In the genomic region with DNA sequence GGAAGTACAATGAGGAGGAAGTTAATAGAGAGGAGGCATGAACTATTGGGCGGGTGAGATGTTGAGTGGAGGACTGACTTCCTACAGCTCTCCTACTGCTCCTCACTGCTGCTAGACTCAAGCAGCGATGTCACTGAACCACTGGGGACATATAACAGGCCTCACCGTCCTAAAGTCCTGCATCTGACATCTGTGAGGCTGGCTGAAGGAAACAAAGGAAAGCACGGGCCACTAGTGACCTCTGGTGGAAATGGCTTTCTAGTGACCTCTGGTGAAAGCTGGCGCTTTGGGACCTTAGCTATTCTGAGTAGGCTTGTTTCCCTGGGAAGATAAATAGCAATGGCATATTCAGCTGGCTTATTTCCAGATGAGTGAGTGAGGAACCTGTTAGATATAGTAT, we compare ENCODE assay signal across 9 mouse cellular contexts. TPM values are rescaled to one million over a fixed set of nuclear protein-coding genes. Genes with fewer than 3 reads are reported as not detected.
DNase-seq lines count a peak whose midpoint lies in the region; ATAC-seq and TF ChIP-seq lines count a peak whose summit lies in the region.
"Had no signal": no experiment of that assay in that cellular context is flagged by ENCODE, and none has a peak within 500 bp of the region (broad histone marks: within the 10 kb centered on the region; RNA-seq: fewer than 3 reads in every experiment).

No protein-coding gene starts in this region.

- TF ChIP-seq CTCF in embryonic fibroblast, embryonic 13.5 days (IDR thresholded peaks at IDR 0.05; ENCODE audit: borderline replicate concordance, insufficient read depth, low read length) = peak; percentile 33; the same call in 1 of the 2 replicates

- H3K9me3 ChIP-seq in forebrain, embryonic 10.5 days = no peaks in the 10 kb centered on the region
- H3K9me3 ChIP-seq in forebrain, embryonic 12.5 days = no peaks in the 10 kb centered on the region
- H3K9me3 ChIP-seq in midbrain, embryonic 10.5 days (replicated peaks) = no peaks in the 10 kb centered on the region
- H3K9me3 ChIP-seq in midbrain, embryonic 11.5 days (ENCODE audit: control insufficient read depth, low read length) = no peaks in the 10 kb centered on the region
- no peaks in the 10 kb centered on the region for H3K9me3 ChIP-seq in forebrain, embryonic 11.5 days (ENCODE audit: control insufficient read depth, low read length)
- H3K9me3 ChIP-seq: limb, embryonic 15.5 days had no signal

- peak; percentile 18 for DNase-seq in forebrain, embryonic 10.5 days (ENCODE audit: extremely low spot score, low spot score)
- peak; percentile 39 for DNase-seq in midbrain, embryonic 10.5 days (ENCODE audit: low spot score)
- no peak for DNase-seq in midbrain, embryonic 11.5 days (ENCODE audit: low spot score, missing footprints)
- DNase-seq in mesoderm, embryonic 11.5 days (ENCODE audit: low read depth, low spot score) = peak; percentile 50
- no peak for DNase-seq in right cerebral cortex, postnatal 14 days
- DNase-seq in forebrain, embryonic 11.5 days (ENCODE audit: low spot score) = no peak

- H3K27ac ChIP-seq in forebrain, embryonic 10.5 days = no peak overlapping the region
- H3K27ac ChIP-seq in forebrain, embryonic 12.5 days = no peak overlapping the region
- H3K27ac ChIP-seq in midbrain, embryonic 10.5 days (replicated peaks) = no peak overlapping the region
- no peak overlapping the region for H3K27ac ChIP-seq in midbrain, embryonic 11.5 days (ENCODE audit: low read depth, low read length)
- H3K27ac ChIP-seq in embryonic fibroblast, embryonic 13.5 days (ENCODE audit: insufficient read depth, low read length) = no peak overlapping the region
- H3K27ac ChIP-seq in forebrain, embryonic 11.5 days (ENCODE audit: low read depth, low read length) = no peak overlapping the region
- H3K27ac ChIP-seq: limb, embryonic 15.5 days had no signal

- no peak overlapping the region for H3K4me2 ChIP-seq in forebrain, embryonic 12.5 days
- no peak overlapping the region for H3K4me2 ChIP-seq in midbrain, embryonic 11.5 days
- no peak overlapping the region for H3K4me2 ChIP-seq in forebrain, embryonic 11.5 days (ENCODE audit: low read depth, low read length, severe bottlenecking)
- H3K4me2 ChIP-seq: limb, embryonic 15.5 days had no signal

- H3K36me3 ChIP-seq in forebrain, embryonic 10.5 days (replicated peaks) = no peaks in the 10 kb centered on the region
- no peaks in the 10 kb centered on the region for H3K36me3 ChIP-seq in forebrain, embryonic 12.5 days (replicated peaks)
- H3K36me3 ChIP-seq in midbrain, embryonic 10.5 days = no peaks in the 10 kb centered on the region
- H3K36me3 ChIP-seq in midbrain, embryonic 11.5 days (ENCODE audit: control insufficient read depth, insufficient read depth, low read length) = no peaks in the 10 kb centered on the region
- H3K36me3 ChIP-seq in forebrain, embryonic 11.5 days (ENCODE audit: control insufficient read depth, insufficient read depth, low read length) = no peaks in the 10 kb centered on the region
- H3K36me3 ChIP-seq: limb, embryonic 15.5 days had no signal

- no peak for ATAC-seq in forebrain, embryonic 12.5 days (ENCODE audit: low FRiP score)
- no peak for ATAC-seq in midbrain, embryonic 11.5 days (ENCODE audit: low FRiP score)
- no peak for ATAC-seq in forebrain, embryonic 11.5 days (replicated peaks; ENCODE audit: low FRiP score)

- no peak overlapping the region for H3K4me3 ChIP-seq in forebrain, embryonic 10.5 days
- H3K4me3 ChIP-seq in forebrain, embryonic 12.5 days (replicated peaks) = no peak overlapping the region
- H3K4me3 ChIP-seq in midbrain, embryonic 10.5 days = no peak overlapping the region
- H3K4me3 ChIP-seq in midbrain, embryonic 11.5 days (ENCODE audit: low read depth, low read length) = no peak overlapping the region
- no peak overlapping the region for H3K4me3 ChIP-seq in embryonic fibroblast, embryonic 13.5 days (ENCODE audit: insufficient read depth, low read length)
- no peak overlapping the region for H3K4me3 ChIP-seq in forebrain, embryonic 11.5 days (ENCODE audit: low read depth, low read length)
- H3K4me3 ChIP-seq: limb, embryonic 15.5 days had no signal

- no peaks in the 10 kb centered on the region for H3K4me1 ChIP-seq in forebrain, embryonic 10.5 days
- H3K4me1 ChIP-seq in forebrain, embryonic 12.5 days = no peaks in the 10 kb centered on the region
- H3K4me1 ChIP-seq in midbrain, embryonic 10.5 days = no peaks in the 10 kb centered on the region
- H3K4me1 ChIP-seq in midbrain, embryonic 11.5 days (ENCODE audit: control insufficient read depth, insufficient read depth, low read length) = no peaks in the 10 kb centered on the region
- no peaks in the 10 kb centered on the region for H3K4me1 ChIP-seq in embryonic fibroblast, embryonic 13.5 days (ENCODE audit: control insufficient read depth, insufficient read depth, low read length)
- no peaks in the 10 kb centered on the region for H3K4me1 ChIP-seq in forebrain, embryonic 11.5 days (replicated peaks; ENCODE audit: control insufficient read depth, insufficient read depth, low read length)
- H3K4me1 ChIP-seq: limb, embryonic 15.5 days had no signal

- H3K27me3 ChIP-seq in forebrain, embryonic 10.5 days (ENCODE audit: poor library complexity, severe bottlenecking) = no peaks in the 10 kb centered on the region
- H3K27me3 ChIP-seq in forebrain, embryonic 12.5 days = no peaks in the 10 kb centered on the region
- H3K27me3 ChIP-seq in midbrain, embryonic 10.5 days (ENCODE audit: low read depth, poor library complexity, severe bottlenecking) = no peaks in the 10 kb centered on the region
- no peaks in the 10 kb centered on the region for H3K27me3 ChIP-seq in midbrain, embryonic 11.5 days (ENCODE audit: control insufficient read depth, insufficient read depth, low read length)
- no peaks in the 10 kb centered on the region for H3K27me3 ChIP-seq in forebrain, embryonic 11.5 days (ENCODE audit: control insufficient read depth, insufficient read depth, low read length)
- H3K27me3 ChIP-seq: limb, embryonic 15.5 days had no signal

- H3K9ac ChIP-seq in forebrain, embryonic 12.5 days = no peak overlapping the region
- H3K9ac ChIP-seq in midbrain, embryonic 11.5 days (ENCODE audit: low read length) = no peak overlapping the region
- H3K9ac ChIP-seq in forebrain, embryonic 11.5 days (ENCODE audit: low read length) = no peak overlapping the region
- H3K9ac ChIP-seq: limb, embryonic 15.5 days had no signal

- 51% methylated on average over 5 of the region's 5 CpGs for WGBS in forebrain, embryonic 10.5 days
- 44% methylated on average over 5 of the region's 5 CpGs for WGBS in forebrain, embryonic 12.5 days
- WGBS in midbrain, embryonic 10.5 days = 42% methylated on average over 5 of the region's 5 CpGs
- WGBS in midbrain, embryonic 11.5 days = 40% methylated on average over 5 of the region's 5 CpGs
- 48% methylated on average over 5 of the region's 5 CpGs for WGBS in forebrain, embryonic 11.5 days

- TF ChIP-seq POLR2A in embryonic fibroblast, embryonic 13.5 days (IDR thresholded peaks at IDR 0.05; ENCODE audit: low read depth, low read length) = no peak

RNA-seq across cellular contexts. Expression of gene Veph1, which starts 34.3 kb away (rescaled TPM):
- 9.2 and 10.7 TPM in 2 replicates for polyA plus RNA-seq in forebrain, embryonic 10.5 days (2016; fragmentation: Nextera tagmentation; extraction: Ambion mirVana)
- polyA plus RNA-seq in forebrain, embryonic 12.5 days (2016; fragmentation: Nextera tagmentation; extraction: Ambion mirVana) = 10.6 and 16.7 TPM in 2 replicates
- polyA plus RNA-seq in midbrain, embryonic 10.5 days (2016; fragmentation: Nextera tagmentation; extraction: Ambion mirVana) = 10.5 and 15.9 TPM in 2 replicates
- polyA plus RNA-seq in midbrain, embryonic 11.5 days (2014; fragmentation: Nextera tagmentation; extraction: Ambion mirVana) = 16.1 and 18.5 TPM in 2 replicates
- polyA plus RNA-seq in embryonic fibroblast, embryonic 13.5 days (2011; ENCODE audit: insufficient read length, low read depth, missing spikeins) = 0.27 and 0.42 TPM in 2 replicates
- polyA plus RNA-seq in forebrain, embryonic 11.5 days (2014; fragmentation: Nextera tagmentation; extraction: Ambion mirVana) = 17.7 and 23.2 TPM in 2 replicates

RNA-seq across cellular contexts. Expression of gene Ptx3, which starts 42.6 kb away (rescaled TPM):
- 22.5 and 23.7 TPM in 2 replicates for polyA plus RNA-seq in forebrain, embryonic 10.5 days (2016; fragmentation: Nextera tagmentation; extraction: Ambion mirVana)
- polyA plus RNA-seq in forebrain, embryonic 12.5 days (2016; fragmentation: Nextera tagmentation; extraction: Ambion mirVana) = 34.9 and 45.4 TPM in 2 replicates
- 20.1 and 21.3 TPM in 2 replicates for polyA plus RNA-seq in midbrain, embryonic 10.5 days (2016; fragmentation: Nextera tagmentation; extraction: Ambion mirVana)
- 29.1 and 31.5 TPM in 2 replicates for polyA plus RNA-seq in midbrain, embryonic 11.5 days (2014; fragmentation: Nextera tagmentation; extraction: Ambion mirVana)
- polyA plus RNA-seq in embryonic fibroblast, embryonic 13.5 days (2011; ENCODE audit: insufficient read length, low read depth, missing spikeins) = 78.9 and 165 TPM in 2 replicates
- 40.7 and 50.6 TPM in 2 replicates for polyA plus RNA-seq in forebrain, embryonic 11.5 days (2014; fragmentation: Nextera tagmentation; extraction: Ambion mirVana)

Comparison
In these comparisons a context has a peak if more than half of its experiments do, and no peak if none do; other contexts are left out.
1. DNase-seq: peak in forebrain, embryonic 10.5 days (single experiment), midbrain, embryonic 10.5 days (single experiment) and mesoderm, embryonic 11.5 days (single experiment); none in midbrain, embryonic 11.5 days (single experiment), right cerebral cortex, postnatal 14 days (single experiment) and forebrain, embryonic 11.5 days (single experiment).